Mouse (Mus musculus): Measurements from ENCODE around the gene Prkcsh.

DNA sequence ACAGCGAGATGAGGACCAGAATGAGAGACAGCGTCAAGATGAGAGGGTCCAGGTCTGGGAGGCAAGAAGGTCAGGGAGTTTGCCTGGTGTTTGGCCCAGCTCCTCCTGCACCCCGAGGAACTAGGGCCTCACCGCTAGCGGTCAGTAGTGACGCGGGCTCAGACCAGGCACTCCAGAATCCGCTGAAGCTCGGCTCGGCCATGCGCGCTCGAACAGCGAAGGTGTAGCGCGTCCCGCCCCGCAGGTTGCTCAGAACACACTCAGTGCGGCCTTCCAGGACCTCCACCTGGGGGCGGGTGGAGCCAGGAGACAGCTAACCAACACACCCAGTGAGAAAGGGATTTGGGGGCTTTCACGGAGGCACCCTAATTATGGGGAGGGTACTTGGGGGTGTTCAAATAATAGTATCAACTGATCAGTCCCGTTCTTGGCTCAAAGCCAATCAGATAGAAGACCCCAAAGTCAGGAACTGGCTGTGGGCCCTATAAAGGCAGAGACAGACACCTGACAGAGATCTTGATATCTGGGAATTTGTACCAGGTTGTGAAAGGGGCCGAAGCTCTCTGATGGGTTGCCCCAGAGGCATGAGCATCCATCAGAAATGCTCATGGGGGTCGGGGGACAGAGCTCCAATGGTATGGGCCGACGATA lies 41.9 kb upstream of the Prkcsh start:
- no peak for TF ChIP-seq CTCF (IDR thresholded peaks at IDR 0.05; ENCODE audit: control insufficient read depth, insufficient read depth, low read length)
- no peak for TF ChIP-seq POLR2A (IDR thresholded peaks at IDR 0.05; ENCODE audit: borderline replicate concordance, control insufficient read depth, low read depth, low read length)
